Mouse (Mus musculus) testis, postnatal 10 days (tissue): ENCODE results near the gene Hist1h3f.

Experiments
- DNase-seq: peaks from one replicate; pipeline ENCODE4 v3.0.0; 2021; ENCODE audit warnings: low spot score

Gene Hist1h3f

GRCm38 (mm10) chr13:23543965-23544786, at the start of gene Hist1h3f:
Gene Hist1h3f (plus strand): TSS chr13:23544052.
- peak; percentile 63 for DNase-seq

- DNase-seq = no peak
These were observed 48.3 kb upstream of the Hist1h3f start for GRCm38 (mm10) chr13:23495526-23495925.

- DNase-seq = no peak
These were observed 46.1 kb upstream of the Hist1h3f start for GRCm38 (mm10) chr13:23497656-23498321.

GRCm38 (mm10) chr13:23498653-23499052, 45.2 kb upstream of the Hist1h3f start:
- DNase-seq = no peak

- DNase-seq = no peak
These were observed 43.9 kb upstream of the Hist1h3f start for GRCm38 (mm10) chr13:23499943-23500342.

- DNase-seq = no peak
These were observed 43.2 kb upstream of the Hist1h3f start for GRCm38 (mm10) chr13:23500424-23501200.

- no peak for DNase-seq
These were observed 42.3 kb upstream of the Hist1h3f start for GRCm38 (mm10) chr13:23501511-23501910.

GRCm38 (mm10) chr13:23502031-23502567, 41.8 kb upstream of the Hist1h3f start:
- DNase-seq = no peak

- no peak for DNase-seq
These were observed 40.9 kb upstream of the Hist1h3f start for GRCm38 (mm10) chr13:23502916-23503315.

- DNase-seq = no peak
These were observed 40.1 kb upstream of the Hist1h3f start for GRCm38 (mm10) chr13:23503797-23504196.

- DNase-seq = no peak
These were observed 38.0 kb upstream of the Hist1h3f start for GRCm38 (mm10) chr13:23505662-23506345.

GRCm38 (mm10) chr13:23506351-23506750, 37.5 kb upstream of the Hist1h3f start:
- DNase-seq = no peak

GRCm38 (mm10) chr13:23506819-23507515, 36.9 kb upstream of the Hist1h3f start:
- no peak for DNase-seq

- DNase-seq = no peak
These were observed 33.7 kb upstream of the Hist1h3f start for GRCm38 (mm10) chr13:23510127-23510526.

- DNase-seq = no peak
These were observed 30.3 kb upstream of the Hist1h3f start for GRCm38 (mm10) chr13:23513517-23513916.

GRCm38 (mm10) chr13:23515281-23515680, 28.6 kb upstream of the Hist1h3f start:
- DNase-seq = no peak

- no peak for DNase-seq
These were observed 27.8 kb upstream of the Hist1h3f start for GRCm38 (mm10) chr13:23515826-23516620.

- peak; percentile 83 for DNase-seq
These were observed 26.8 kb upstream of the Hist1h3f start for GRCm38 (mm10) chr13:23516822-23517602.

- peak; percentile 82 for DNase-seq
These were observed 26.1 kb upstream of the Hist1h3f start for GRCm38 (mm10) chr13:23517603-23518294.
